Mouse (Mus musculus): ENCODE measurements around the gene Prelid1. TPM values are rescaled to one million over a fixed set of nuclear protein-coding genes. Genes with fewer than 3 reads are reported as not detected.

Gene Prelid1
- polyA plus RNA-seq (2016; fragmentation: Nextera tagmentation; extraction: Ambion mirVana): 328 and 343 TPM in 2 replicates

DNA sequence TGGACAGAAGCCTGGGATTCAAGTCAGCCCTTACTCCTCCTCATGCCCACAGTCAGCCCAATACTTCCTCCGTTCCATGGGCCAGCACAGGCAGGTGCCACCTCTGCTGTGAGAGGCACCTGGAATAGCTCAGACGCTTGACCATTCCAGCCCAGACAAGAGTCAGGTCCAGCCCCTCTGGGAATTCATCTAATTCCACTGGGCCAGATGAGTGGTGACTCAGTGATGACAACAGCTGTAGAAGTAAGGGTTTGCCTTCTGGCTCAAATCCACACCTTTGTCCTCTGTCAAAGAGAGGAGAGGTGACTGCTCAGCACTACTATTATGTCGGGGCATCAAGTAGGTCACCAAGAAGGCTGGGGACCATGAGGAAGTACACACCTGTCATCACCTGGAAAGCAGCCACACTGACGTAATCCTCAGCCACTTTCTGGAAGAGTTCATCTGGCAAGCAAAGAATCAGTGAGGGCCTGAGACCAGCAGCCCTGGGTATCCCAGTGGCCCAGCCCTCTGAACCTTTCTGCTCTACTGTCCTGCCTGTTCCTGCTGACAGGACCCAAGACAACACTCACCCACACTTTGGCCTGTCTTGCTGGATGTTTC is at the start of gene Prelid1:
Prelid1 (plus strand) TSS at position 570 of the 603 bp plus-strand sequence.
- Histone ChIP-seq H3K9ac (peak within 1 kb of the TSS; percentile 87), H3K4me1 (replicated peaks) (peaks cover 35% of the 10 kb centered on the region), H3K27me3 (replicated peaks) (no peaks in the 10 kb centered on the region), H3K36me3 (peaks cover 70% of the 10 kb centered on the region), H3K4me3 (peak within 1 kb of the TSS; percentile 70), H3K27ac (ENCODE audit: poor library complexity, severe bottlenecking) (no peak within 1 kb of the TSS; the same call in 1 of the 2 replicates), H3K4me2 (peak within 1 kb of the TSS; percentile 88), H3K9me3 (replicated peaks) (no peaks in the 10 kb centered on the region)
- WGBS: 67% methylated on average over 4 of the region's 4 CpGs
- ATAC-seq (ENCODE audit: insufficient number of reproducible peaks, low FRiP score): no peak

DNA sequence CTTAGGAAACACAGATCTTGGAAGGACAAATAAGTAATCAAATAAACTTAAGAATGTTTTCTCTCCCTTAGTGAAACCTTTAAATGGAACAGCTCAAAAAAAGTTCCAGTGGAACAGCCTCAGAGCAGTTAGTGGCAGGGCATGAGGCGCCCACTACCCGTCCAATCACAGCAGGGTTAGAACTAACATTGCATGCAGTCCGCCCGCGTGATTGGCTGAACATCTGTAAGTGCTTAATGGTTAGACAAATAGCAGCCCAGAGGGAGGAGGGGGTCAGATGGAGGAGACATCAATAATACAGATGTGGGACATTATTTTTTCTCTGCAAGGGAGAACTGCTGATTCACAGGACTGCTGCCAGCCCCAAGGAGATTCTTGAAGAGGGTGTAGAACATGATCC is 43.1 kb upstream of the Prelid1 start:
- H3K9me3 ChIP-seq (replicated peaks): no peaks in the 10 kb centered on the region
- no peak overlapping the region for H3K4me3 ChIP-seq
- no peak overlapping the region for H3K4me2 ChIP-seq
- H3K9ac ChIP-seq: no peak overlapping the region
- ATAC-seq (ENCODE audit: insufficient number of reproducible peaks, low FRiP score): no peak
- no peaks in the 10 kb centered on the region for H3K4me1 ChIP-seq (replicated peaks)
- peaks cover 58% of the 10 kb centered on the region for H3K36me3 ChIP-seq
- H3K27ac ChIP-seq (ENCODE audit: poor library complexity, severe bottlenecking): no peak overlapping the region
- H3K27me3 ChIP-seq (replicated peaks): no peaks in the 10 kb centered on the region
- 88% methylated on average over 5 of the region's 5 CpGs for WGBS

DNA sequence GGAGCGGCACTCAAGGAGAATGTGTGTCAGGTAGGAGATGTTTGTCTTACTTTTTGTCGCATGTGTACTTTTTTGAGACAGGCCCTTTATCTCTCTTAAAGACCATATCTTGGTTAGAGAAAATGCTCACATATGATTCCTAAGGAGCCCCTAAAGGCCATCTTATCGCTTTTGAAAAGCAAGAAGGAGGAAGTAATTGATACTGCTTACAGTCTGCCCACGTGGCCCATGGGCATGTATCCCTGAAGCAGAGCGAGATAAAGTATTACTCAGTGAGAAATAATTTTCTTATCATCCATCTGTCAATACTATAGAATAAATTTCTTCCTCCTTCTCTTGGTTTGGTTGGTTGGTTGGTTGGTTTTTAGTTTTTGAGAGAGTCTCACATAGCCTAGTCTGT is 42.7 kb upstream of the Prelid1 start:
- Histone ChIP-seq H3K4me1 (replicated peaks) (no peaks in the 10 kb centered on the region), H3K4me3 (no peak overlapping the region), H3K36me3 (peaks cover 60% of the 10 kb centered on the region), H3K4me2 (no peak overlapping the region), H3K27me3 (replicated peaks) (no peaks in the 10 kb centered on the region), H3K27ac (ENCODE audit: poor library complexity, severe bottlenecking) (no peak overlapping the region), H3K9ac (no peak overlapping the region), H3K9me3 (replicated peaks) (no peaks in the 10 kb centered on the region)
- no peak for ATAC-seq (ENCODE audit: insufficient number of reproducible peaks, low FRiP score)
- WGBS: 78% methylated on average over 5 of the region's 5 CpGs

DNA sequence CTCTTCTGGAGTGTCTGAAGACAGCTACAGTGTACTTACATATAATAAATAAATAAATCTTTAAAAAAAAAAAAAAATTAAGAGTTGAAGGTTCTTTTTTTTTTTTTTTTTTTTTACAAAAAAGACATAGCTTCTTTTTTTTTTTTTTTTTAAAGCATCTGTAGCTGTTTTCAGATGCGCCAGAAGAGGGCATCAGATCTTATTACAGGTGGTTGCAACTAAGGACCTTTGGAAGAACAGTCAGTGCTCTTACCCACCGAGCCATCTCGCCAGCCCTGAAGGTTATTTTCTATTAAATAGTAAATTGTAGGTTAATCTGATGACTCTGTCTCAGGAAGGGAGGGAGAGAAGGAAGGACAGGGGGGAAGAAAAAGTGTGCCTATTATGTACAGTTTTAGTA is 31.4 kb upstream of the Prelid1 start:
- peaks cover 77% of the 10 kb centered on the region for H3K36me3 ChIP-seq
- H3K4me1 ChIP-seq (replicated peaks): no peaks in the 10 kb centered on the region
- H3K4me3 ChIP-seq: no peak overlapping the region
- H3K27ac ChIP-seq (ENCODE audit: poor library complexity, severe bottlenecking): no peak overlapping the region
- H3K4me2 ChIP-seq: no peak overlapping the region
- WGBS: 90% methylated on average over 3 of the region's 3 CpGs
- H3K9me3 ChIP-seq (replicated peaks): no peaks in the 10 kb centered on the region
- no peak for ATAC-seq (ENCODE audit: insufficient number of reproducible peaks, low FRiP score)
- H3K9ac ChIP-seq: no peak overlapping the region
- no peaks in the 10 kb centered on the region for H3K27me3 ChIP-seq (replicated peaks)

DNA sequence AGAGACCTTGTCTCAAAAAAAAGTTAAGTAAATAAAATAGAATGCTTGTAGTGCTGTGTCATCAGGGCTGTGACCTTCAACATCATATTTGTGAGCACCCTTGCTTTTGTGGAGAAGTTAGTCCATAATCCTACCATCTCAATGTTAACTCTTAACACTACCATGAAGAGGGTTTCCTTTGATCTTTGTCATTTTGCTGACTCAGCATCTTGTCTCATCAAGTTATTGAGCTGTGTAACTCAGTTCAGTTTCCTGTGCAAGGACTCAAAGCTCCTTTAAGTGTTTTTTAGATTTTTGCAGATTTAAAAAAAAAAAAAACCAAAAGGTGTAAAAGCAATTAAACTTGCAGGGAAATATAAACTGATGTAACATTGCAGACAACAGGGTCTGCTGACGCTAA is 23.5 kb upstream of the Prelid1 start:
- Histone ChIP-seq H3K9ac (no peak overlapping the region), H3K27ac (ENCODE audit: poor library complexity, severe bottlenecking) (no peak overlapping the region)
- WGBS: 95% methylated on average over 1 of the region's 1 CpGs

DNA sequence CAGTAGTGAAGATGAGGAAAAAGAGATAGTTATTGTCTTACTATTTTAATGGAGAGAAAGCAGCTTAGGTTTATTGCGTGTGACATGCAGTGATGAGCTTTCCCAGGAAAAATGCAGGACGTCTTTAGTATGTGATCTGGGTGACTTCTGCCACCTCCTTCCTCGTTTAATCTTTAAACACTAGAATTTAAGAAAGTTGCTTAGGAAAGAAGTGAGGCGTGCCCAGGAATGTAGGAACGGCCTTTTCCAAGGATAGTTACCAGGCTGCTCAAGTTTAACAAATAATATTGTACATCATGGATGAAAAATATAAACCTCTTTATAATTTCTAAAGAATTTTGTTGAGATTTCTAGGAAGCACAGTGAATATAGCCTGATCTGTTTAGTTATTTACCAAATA is 19.4 kb upstream of the Prelid1 start:
- Histone ChIP-seq H3K27ac (ENCODE audit: poor library complexity, severe bottlenecking) (no peak overlapping the region), H3K4me1 (replicated peaks) (no peaks in the 10 kb centered on the region), H3K9me3 (replicated peaks) (no peaks in the 10 kb centered on the region), H3K36me3 (peaks cover 76% of the 10 kb centered on the region), H3K4me3 (no peak overlapping the region), H3K27me3 (replicated peaks) (no peaks in the 10 kb centered on the region), H3K4me2 (no peak overlapping the region), H3K9ac (no peak overlapping the region)
- ATAC-seq (ENCODE audit: insufficient number of reproducible peaks, low FRiP score): no peak
- 86% methylated on average over 5 of the region's 5 CpGs for WGBS

More for the DNA sequence above, 23.5 kb upstream of the Prelid1 start:
- Histone ChIP-seq H3K36me3 (peaks cover 76% of the 10 kb centered on the region), H3K27me3 (replicated peaks) (no peaks in the 10 kb centered on the region), H3K4me2 (no peak overlapping the region), H3K9me3 (replicated peaks) (no peaks in the 10 kb centered on the region), H3K4me1 (replicated peaks) (no peaks in the 10 kb centered on the region), H3K4me3 (no peak overlapping the region)
- no peak for ATAC-seq (ENCODE audit: insufficient number of reproducible peaks, low FRiP score)

DNA sequence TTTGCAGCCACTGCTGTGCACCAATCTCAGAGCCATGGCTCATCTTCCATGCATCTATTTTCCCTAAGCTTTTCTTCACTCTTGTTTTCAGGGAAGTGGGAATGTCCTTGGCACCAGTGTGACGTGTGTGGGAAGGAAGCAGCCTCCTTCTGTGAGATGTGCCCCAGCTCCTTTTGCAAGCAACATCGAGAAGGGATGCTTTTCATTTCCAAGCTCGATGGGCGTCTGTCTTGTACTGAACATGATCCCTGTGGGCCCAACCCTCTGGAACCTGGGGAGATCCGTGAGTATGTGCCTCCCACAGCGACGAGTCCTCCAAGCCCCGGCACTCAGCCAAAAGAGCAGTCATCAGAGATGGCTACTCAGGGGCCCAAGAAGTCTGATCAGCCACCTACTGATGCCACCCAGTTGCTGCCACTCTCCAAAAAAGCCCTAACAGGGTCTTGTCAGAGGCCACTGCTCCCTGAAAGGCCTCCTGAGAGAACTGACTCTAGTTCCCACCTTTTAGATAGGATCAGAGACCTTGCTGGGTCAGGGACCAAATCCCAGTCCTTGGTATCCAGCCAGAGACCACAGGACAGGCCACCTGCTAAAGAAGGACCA is 8.2 kb upstream of the Prelid1 start:
- Histone ChIP-seq H3K36me3 (peaks cover 88% of the 10 kb centered on the region), H3K27me3 (replicated peaks) (no peaks in the 10 kb centered on the region), H3K4me1 (replicated peaks) (no peaks in the 10 kb centered on the region), H3K9me3 (replicated peaks) (no peaks in the 10 kb centered on the region), H3K27ac (ENCODE audit: poor library complexity, severe bottlenecking) (no peak overlapping the region), H3K9ac (no peak overlapping the region), H3K4me3 (no peak overlapping the region), H3K4me2 (no peak overlapping the region)
- WGBS: 91% methylated on average over 8 of the region's 8 CpGs
- ATAC-seq (ENCODE audit: insufficient number of reproducible peaks, low FRiP score): no peak

DNA sequence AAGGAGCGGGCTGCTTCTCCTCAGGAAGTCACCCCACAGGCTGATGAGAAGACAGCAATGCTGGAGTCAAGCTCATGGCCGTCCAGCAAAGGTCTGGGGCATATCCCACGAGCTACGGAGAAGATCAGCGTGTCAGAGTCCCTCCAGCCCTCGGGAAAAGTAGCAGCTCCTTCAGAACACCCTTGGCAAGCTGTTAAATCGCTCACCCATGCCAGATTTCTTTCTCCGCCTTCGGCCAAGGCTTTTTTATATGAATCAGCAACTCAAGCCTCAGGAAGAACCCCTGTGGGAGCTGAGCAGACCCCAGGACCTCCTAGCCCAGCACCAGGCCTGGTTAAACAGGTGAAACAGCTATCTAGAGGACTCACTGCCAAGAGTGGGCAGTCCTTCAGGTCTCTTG is 7.2 kb upstream of the Prelid1 start:
- 92% methylated on average over 9 of the region's 9 CpGs for WGBS
- Histone ChIP-seq H3K9ac (no peak overlapping the region), H3K4me1 (replicated peaks) (no peaks in the 10 kb centered on the region), H3K9me3 (replicated peaks) (no peaks in the 10 kb centered on the region), H3K27me3 (replicated peaks) (no peaks in the 10 kb centered on the region), H3K4me2 (no peak overlapping the region), H3K27ac (ENCODE audit: poor library complexity, severe bottlenecking) (no peak overlapping the region), H3K36me3 (peaks cover 88% of the 10 kb centered on the region), H3K4me3 (no peak overlapping the region)
- no peak for ATAC-seq (ENCODE audit: insufficient number of reproducible peaks, low FRiP score)

DNA sequence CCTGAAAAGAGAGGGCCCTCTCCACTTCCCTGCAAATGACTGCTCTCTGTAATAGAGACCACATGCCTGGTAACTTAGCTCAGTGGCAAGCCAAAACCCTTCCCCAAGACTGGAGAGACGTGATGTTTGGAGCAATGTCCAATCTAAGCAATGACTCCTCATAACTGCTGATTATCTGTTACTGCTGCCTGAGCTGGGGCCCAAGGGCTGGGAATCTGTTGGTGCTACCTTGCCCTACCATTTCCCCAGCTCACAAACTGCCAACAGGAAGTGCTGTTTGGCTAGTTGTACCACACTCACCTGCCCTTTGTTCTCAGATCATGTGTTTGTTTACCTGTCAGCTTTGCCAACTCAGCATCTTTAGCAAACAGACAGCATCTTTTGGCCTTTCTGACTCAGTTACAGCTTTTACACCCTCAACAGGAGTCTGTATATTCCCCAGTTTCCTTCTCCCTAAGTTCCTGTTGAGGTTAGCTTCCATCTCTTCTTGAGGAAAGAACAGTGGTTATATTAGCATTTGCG is 5.3 kb upstream of the Prelid1 start:
- peaks cover 4% of the 10 kb centered on the region for H3K4me1 ChIP-seq (replicated peaks)
- H3K27ac ChIP-seq (ENCODE audit: poor library complexity, severe bottlenecking): no peak overlapping the region
- no peaks in the 10 kb centered on the region for H3K9me3 ChIP-seq (replicated peaks)
- H3K36me3 ChIP-seq: peaks cover 95% of the 10 kb centered on the region
- H3K4me3 ChIP-seq: no peak overlapping the region
- WGBS: 87% methylated on average over 2 of the region's 2 CpGs
- H3K27me3 ChIP-seq (replicated peaks): no peaks in the 10 kb centered on the region
- ATAC-seq (ENCODE audit: insufficient number of reproducible peaks, low FRiP score): no peak
- no peak overlapping the region for H3K9ac ChIP-seq
- no peak overlapping the region for H3K4me2 ChIP-seq

DNA sequence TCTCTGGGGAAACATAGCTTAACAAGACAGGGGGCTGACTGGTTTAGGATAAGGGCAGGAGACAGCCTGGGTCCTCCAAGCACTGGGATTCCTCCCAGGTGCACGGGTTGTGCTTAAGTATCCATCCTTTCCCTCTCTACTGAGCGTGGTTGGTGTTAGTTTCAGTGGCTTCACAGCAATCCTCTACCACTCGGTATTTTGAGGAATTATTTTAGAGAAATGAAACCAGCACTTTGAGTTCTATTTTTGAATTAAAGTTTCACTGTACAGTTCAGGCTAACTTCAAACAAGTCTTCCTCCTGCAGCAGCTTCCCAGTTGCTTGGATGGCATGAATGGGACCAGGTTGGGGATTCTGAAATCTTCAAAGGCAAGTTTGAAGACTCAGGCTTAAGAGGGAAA is 1.9 kb upstream of the Prelid1 start:
- Histone ChIP-seq H3K4me1 (replicated peaks) (peaks cover 25% of the 10 kb centered on the region), H3K27ac (ENCODE audit: poor library complexity, severe bottlenecking) (no peak overlapping the region), H3K36me3 (peaks cover 71% of the 10 kb centered on the region), H3K4me3 (no peak overlapping the region), H3K9me3 (replicated peaks) (no peaks in the 10 kb centered on the region), H3K27me3 (replicated peaks) (no peaks in the 10 kb centered on the region), H3K9ac (no peak overlapping the region), H3K4me2 (no peak overlapping the region)
- no peak for ATAC-seq (ENCODE audit: insufficient number of reproducible peaks, low FRiP score)
- WGBS: 82% methylated on average over 3 of the region's 3 CpGs

DNA sequence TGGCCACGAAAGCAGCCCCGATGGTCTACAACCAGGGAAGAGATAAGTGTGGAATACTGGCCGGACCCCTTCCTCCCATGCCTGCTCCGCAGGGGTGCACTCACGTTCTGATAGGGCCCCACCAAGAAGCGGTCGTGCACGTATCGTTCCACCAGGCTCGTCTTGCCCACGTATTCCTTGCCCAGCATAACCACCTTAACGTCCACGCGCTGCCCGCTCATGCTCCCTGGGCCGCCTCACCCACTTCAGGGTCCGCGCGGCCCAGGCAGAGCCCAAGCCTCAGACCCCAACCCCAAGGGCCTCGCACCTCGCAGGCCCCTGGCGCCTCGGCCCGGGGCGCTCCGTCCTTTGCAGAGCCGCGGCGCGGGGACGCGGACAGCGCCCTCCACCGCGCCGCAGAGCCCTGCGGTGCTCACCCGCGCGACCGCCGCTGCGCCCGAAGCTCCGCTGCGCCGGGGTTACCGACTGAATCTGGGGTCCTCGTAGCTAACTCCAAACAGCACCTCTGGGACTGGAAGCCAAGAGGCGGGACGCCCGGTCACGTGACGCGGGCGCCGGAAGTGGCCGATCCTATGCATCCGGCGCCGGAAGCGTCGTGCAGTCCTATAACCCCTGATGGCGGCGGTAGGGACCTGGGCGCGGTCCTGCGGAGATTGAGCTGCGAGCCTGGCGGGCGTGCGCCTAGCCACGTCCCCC is 1.3 kb downstream of the Prelid1 start, which contains the start of gene Rab24:
Rab24 (minus strand) TSS at position 513 of the 696 bp plus-strand sequence.
- peak within 1 kb of the TSS; percentile 87 for H3K9ac ChIP-seq
- H3K4me1 ChIP-seq (replicated peaks): peaks cover 35% of the 10 kb centered on the region
- under 1% methylated on average over 73 of the region's 73 CpGs for WGBS
- H3K27ac ChIP-seq (ENCODE audit: poor library complexity, severe bottlenecking): peak within 1 kb of the TSS; percentile 85
- peaks cover 72% of the 10 kb centered on the region for H3K36me3 ChIP-seq
- ATAC-seq (ENCODE audit: insufficient number of reproducible peaks, low FRiP score): peak; percentile 93
- peak within 1 kb of the TSS; percentile 88 for H3K4me2 ChIP-seq
- H3K4me3 ChIP-seq: peak within 1 kb of the TSS; percentile 70
- H3K27me3 ChIP-seq (replicated peaks): no peaks in the 10 kb centered on the region
- H3K9me3 ChIP-seq (replicated peaks): no peaks in the 10 kb centered on the region

All from heart, embryonic 12.5 days (tissue).